Mouse (Mus musculus): Measurements from ENCODE around the gene Arhgap24.

GRCm38 (mm10) chr5:102817641-102818040 is 336.4 kb downstream of the Arhgap24 start:
- no peak for TF ChIP-seq POLR2A (IDR thresholded peaks at IDR 0.05; ENCODE audit: extremely low read depth, insufficient read depth, low read length)
- TF ChIP-seq CTCF (IDR thresholded peaks at IDR 0.05; ENCODE audit: low read depth, low read length): no peak
